Mouse (Mus musculus) heart, adult 2 months (tissue): Measurements from ENCODE around the gene Relch. TPM values are rescaled to one million over a fixed set of nuclear protein-coding genes. Genes with fewer than 3 reads are reported as not detected.
"Not testable (repeated sequence)": the region's sequence is repeated elsewhere in the genome, so short reads cannot be mapped to it uniquely, and the experiment has no call there.

ENCODE experiments used
- DNase-seq, 2 experiments: peaks; one replicate each; pipeline ENCODE4 v3.0.0; 2021
- H3K27ac ChIP-seq: fragments of 200-600 bp; 2 replicates; pipeline ENCODE4 v1.8.1; 2022
- H3K27me3 ChIP-seq: fragments of 200-500 bp; 2 replicates; pipeline ENCODE4 v1.6.1; 2012; ENCODE audit warnings: mild to moderate bottlenecking, low read length, inconsistent platforms, mixed read lengths; ENCODE audit not compliant: control insufficient read depth, insufficient read depth
- H3K36me3 ChIP-seq: fragments of 200-500 bp; 2 replicates; pipeline ENCODE4 v1.6.1; 2012; ENCODE audit warnings: low read length, inconsistent platforms; ENCODE audit not compliant: control insufficient read depth, insufficient read depth
- H3K4me1 ChIP-seq: fragments of 200-500 bp; 2 replicates; pipeline ENCODE4 v1.6.1; 2011; ENCODE audit warnings: low read length; ENCODE audit not compliant: control insufficient read depth, insufficient read depth
- H3K4me3 ChIP-seq: fragments of 200-600 bp; 2 replicates; pipeline ENCODE4 v1.8.1; 2022
- H3K79me2 ChIP-seq: fragments of 200-500 bp; replicated peaks from 2 replicates; pipeline ENCODE4 v1.6.1; 2012; ENCODE audit warnings: mild to moderate bottlenecking, inconsistent platforms, low read length, moderate library complexity, mixed read lengths; ENCODE audit not compliant: control insufficient read depth, insufficient read depth
- H3K9ac ChIP-seq: fragments of 200-500 bp; 2 replicates; pipeline ENCODE4 v1.6.1; 2012; ENCODE audit warnings: low read depth, mild to moderate bottlenecking, control low read depth, inconsistent platforms, low read length, mixed read lengths
- CTCF ChIP-seq: fragments of 200-600 bp; IDR thresholded peaks from 2 replicates; pipeline ENCODE4 v1.8.1; 2022; ENCODE audit warnings: antibody characterized with exemption, mild to moderate bottlenecking, moderate library complexity
- EP300 ChIP-seq: fragments of 200-500 bp; IDR thresholded peaks from 2 replicates; pipeline ENCODE4 v1.6.1; 2011; ENCODE audit warnings: low read depth, low read length, control low read depth; ENCODE audit not compliant: insufficient read depth
- POLR2A ChIP-seq: fragments of 200-500 bp; IDR thresholded peaks from 2 replicates; pipeline ENCODE4 v1.6.1; 2011; ENCODE audit warnings: mild to moderate bottlenecking, low read depth, low read length, control low read depth; ENCODE audit not compliant: insufficient read depth
- whole genome bisulfite sequencing: fragments of 180-500 bp; shearing (Covaris S2); methylation state at CpG from one replicate; pipeline ENCODE4 v1.1.7; 2018; 5-methylcytosine and 5-hydroxymethylcytosine counted together
- intact Hi-C: fragments of 180-260 bp; cut with DNase I; formaldehyde crosslinking; loops from one replicate; pipeline ENCODE4 v1.15.1; 2025
- polyA plus RNA-seq: library from polyadenylated mRNA; depleted of rRNA; stranded (reverse); fragments of >200 nt; gene quantifications from 2 replicates; pipeline ENCODE4 v1.2.3, GENCODE M21; 2012
- total RNA-seq, 2 experiments: library from RNA; stranded (reverse); gene quantifications; 2 replicates each; pipeline ENCODE4 v1.2.3; 2021

The Relch gene
- total and polyA plus RNA-seq, 3 experiments = 8.4 to 21.6 (median 18.9) TPM

DNA sequence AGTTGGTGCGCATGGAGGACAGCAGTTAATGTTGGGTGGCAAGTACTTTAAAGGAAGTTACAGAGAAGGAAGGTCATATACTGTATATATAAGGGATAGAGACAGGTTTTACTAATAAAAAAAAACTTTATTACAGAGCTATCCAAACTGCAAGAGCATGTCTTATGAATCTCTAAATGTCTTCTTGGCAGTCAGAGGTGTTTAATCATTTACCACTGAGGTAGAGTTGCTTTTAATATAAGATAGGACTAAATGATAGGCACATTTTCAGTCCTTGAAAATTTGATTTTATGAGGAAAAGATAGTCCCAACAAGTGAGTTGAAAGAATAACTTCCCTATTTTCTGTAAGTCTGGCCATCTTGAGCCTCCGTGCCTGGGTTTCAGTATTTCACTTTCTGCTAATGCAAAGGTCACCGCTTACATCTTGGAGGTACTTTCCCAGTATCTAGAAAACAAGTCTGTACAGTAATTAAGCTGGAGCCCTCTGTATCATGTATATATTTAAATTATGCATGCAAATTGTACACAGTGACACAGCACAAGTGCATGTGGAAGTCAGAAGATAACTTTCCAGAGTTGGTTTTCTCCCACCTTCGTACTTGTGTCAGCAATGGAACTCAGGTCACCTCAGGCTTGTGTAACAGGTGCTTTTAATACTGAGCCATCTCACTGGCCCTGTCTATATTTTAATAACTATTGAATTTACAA lies 84.6 kb downstream of the Relch start:
- Histone ChIP-seq H3K27ac (no peak overlapping the region), H3K79me2 (no peaks in the 10 kb centered on the region), H3K4me3 (no peak overlapping the region), H3K4me1 (no peaks in the 10 kb centered on the region), H3K27me3 (no peaks in the 10 kb centered on the region), H3K36me3 (peaks cover 4% of the 10 kb centered on the region), H3K9ac (no peak overlapping the region)
- intact Hi-C loops = loop anchor here (10.0 kb wide), 1 partner anchor 287 kb away; no protein-coding TSS in a partner anchor
- 92% methylated on average over 4 of the region's 4 CpGs for WGBS
- no peak for DNase-seq
- TF ChIP-seq CTCF (no peak), EP300 (no peak), POLR2A (no peak)

DNA sequence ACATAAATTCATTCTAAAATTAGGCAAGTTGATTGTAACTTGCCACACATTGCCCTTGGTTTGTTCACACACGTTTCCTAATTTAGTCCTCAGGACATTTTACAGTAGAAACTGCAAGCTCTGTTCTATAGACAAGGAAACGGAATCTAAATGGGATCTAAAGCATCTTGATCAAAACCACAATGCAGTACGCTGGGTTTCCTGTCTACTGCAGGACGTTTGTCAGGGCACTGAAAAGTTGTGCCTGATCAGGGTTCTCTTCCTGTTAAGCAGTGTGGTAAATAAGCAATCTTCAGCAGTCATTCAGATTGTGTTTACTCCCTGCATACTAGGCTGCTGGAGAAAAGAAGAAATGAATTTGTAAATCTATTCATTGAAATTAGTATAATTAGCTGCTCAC lies 88.5 kb downstream of the Relch start:
- TF ChIP-seq CTCF (no peak), EP300 (no peak), POLR2A (no peak)
- no peak overlapping the region for H3K4me3 ChIP-seq
- H3K79me2 ChIP-seq = no peaks in the 10 kb centered on the region
- H3K4me1 ChIP-seq = no peaks in the 10 kb centered on the region
- no peak overlapping the region for H3K9ac ChIP-seq
- H3K36me3 ChIP-seq = no peaks in the 10 kb centered on the region; the same call in 1 of the 2 replicates
- 71% methylated on average over 4 of the region's 4 CpGs for WGBS
- intact Hi-C loops = no loop called here
- no peaks in the 10 kb centered on the region for H3K27me3 ChIP-seq
- DNase-seq = no peak
- no peak overlapping the region for H3K27ac ChIP-seq

DNA sequence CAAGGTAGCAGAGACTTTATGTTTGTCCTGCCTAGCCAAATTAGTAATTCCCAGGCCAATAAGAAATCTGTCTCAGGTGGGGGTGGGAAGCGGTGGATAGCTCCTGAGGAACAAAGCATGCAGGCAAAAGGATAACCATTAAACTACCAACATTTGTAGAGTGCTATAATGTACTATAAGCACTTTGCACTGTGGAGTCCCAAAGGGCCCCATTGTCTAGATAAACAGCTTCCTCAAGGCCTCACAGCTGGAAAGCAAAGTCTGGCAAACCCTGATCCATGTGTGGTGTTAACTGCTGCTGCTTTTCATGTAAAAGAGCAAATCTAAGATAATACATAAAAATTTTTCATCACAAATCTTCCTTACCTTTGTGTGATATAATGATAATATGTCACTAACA lies 89.3 kb downstream of the Relch start:
- intact Hi-C loops = no loop called here
- no peaks in the 10 kb centered on the region for H3K4me1 ChIP-seq
- TF ChIP-seq EP300 (no peak), POLR2A (no peak), CTCF (no peak)

DNA sequence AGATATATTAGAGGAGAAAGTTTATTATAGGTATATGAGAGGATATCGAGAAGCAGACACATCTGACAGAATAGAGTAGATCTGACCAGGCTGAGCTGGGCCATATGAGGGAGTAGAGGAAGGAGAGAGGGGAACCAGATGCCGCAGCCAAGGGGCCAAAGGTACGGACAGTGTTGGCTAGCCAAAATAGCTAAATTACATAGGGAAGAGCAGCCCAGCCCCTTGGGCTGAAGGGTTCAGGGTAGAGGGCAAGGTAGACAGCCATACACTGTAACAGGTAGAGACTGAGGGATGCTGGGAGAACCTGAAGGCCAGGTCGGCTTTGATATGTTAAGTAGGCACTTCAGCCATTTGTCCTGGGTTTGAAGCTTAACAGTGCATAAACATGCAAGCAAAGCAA lies 95.1 kb downstream of the Relch start:
- Histone ChIP-seq H3K4me1 (no peaks in the 10 kb centered on the region), H3K27ac (no peak overlapping the region), H3K36me3 (no peaks in the 10 kb centered on the region), H3K79me2 (no peaks in the 10 kb centered on the region), H3K27me3 (no peaks in the 10 kb centered on the region), H3K4me3 (no peak overlapping the region), H3K9ac (no peak overlapping the region)
- TF ChIP-seq EP300 = no peak
- no peak for TF ChIP-seq POLR2A
- TF ChIP-seq CTCF = no peak
- intact Hi-C loops = no loop called here
- 96% methylated on average over 4 of the region's 4 CpGs for WGBS
- no peak for DNase-seq

More for the DNA sequence above, 89.3 kb downstream of the Relch start:
- Histone ChIP-seq H3K36me3 (no peaks in the 10 kb centered on the region; the same call in 1 of the 2 replicates), H3K27ac (no peak overlapping the region), H3K27me3 (no peaks in the 10 kb centered on the region), H3K9ac (no peak overlapping the region), H3K4me3 (no peak overlapping the region), H3K79me2 (no peaks in the 10 kb centered on the region)
- WGBS = 85% methylated on average over 1 of the region's 1 CpGs
- no peak for DNase-seq

DNA sequence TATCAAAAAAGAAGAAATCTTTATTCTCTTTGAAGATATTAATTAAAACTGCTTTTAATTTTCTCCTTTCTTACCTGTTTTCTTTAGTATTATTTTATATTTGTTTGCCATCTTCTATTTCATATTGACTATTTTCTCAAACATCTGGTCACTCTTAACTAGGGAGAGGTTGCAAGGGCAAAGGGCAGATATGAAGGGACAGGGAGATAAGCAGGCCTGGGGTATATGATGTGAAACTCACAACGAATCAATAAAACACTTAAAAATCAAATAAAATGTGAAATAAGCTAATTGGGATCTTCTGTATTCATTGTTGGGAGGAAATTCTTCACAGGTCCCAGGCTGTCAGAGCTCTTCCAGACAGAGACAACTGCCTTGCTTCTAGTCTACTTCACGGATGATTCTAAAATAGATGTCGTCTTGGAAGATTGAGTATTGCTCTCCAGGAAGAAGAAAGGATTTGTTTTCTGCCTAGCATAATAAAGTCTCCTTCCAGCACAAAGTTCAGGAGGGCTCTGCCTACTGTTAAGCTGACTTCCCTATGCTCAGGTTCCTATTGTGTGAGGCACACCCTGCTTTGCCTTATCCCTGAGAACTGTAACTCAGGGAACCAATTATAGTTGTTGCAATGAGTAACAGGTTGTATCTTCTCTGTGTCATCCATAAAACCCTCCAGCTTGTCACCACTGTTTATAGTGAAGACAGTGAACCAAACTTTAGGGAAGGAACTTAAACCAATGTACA lies 95.9 kb downstream of the Relch start:
- DNase-seq = no peak
- Histone ChIP-seq H3K27me3 (no peaks in the 10 kb centered on the region), H3K4me3 (no peak overlapping the region), H3K9ac (no peak overlapping the region), H3K4me1 (no peaks in the 10 kb centered on the region), H3K36me3 (no peaks in the 10 kb centered on the region), H3K79me2 (no peaks in the 10 kb centered on the region), H3K27ac (no peak overlapping the region)
- WGBS = 75% methylated on average over 3 of the region's 3 CpGs
- intact Hi-C loops = no loop called here
- TF ChIP-seq POLR2A = no peak

DNA sequence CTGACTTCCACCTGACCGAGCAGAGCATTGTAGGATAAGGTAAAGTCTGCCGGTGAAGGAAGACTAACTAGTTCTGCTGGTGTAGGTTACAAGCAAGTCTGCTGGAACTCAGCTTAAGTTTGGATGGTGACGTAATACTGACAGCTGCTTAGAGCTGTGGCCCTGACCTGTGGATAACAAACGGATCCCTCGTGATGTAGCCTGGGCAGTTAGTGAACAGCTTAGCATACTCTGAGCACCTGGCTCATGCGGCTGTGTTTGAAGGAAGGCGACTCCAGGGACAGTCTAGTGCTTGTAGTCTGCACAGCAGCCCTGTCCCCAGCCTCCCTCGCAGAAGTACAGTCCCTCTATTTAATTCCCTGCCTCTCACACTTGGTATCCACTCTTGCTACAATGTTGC lies 101.9 kb downstream of the Relch start:
- Histone ChIP-seq H3K27me3 (no peaks in the 10 kb centered on the region), H3K36me3 (no peaks in the 10 kb centered on the region), H3K27ac (no peak overlapping the region), H3K4me1 (no peaks in the 10 kb centered on the region), H3K9ac (no peak overlapping the region), H3K4me3 (no peak overlapping the region), H3K79me2 (no peaks in the 10 kb centered on the region)
- intact Hi-C loops = no loop called here
- 67% methylated on average over 8 of the region's 8 CpGs for WGBS
- TF ChIP-seq POLR2A (no peak), EP300 (no peak), CTCF (no peak)
- no peak for DNase-seq

DNA sequence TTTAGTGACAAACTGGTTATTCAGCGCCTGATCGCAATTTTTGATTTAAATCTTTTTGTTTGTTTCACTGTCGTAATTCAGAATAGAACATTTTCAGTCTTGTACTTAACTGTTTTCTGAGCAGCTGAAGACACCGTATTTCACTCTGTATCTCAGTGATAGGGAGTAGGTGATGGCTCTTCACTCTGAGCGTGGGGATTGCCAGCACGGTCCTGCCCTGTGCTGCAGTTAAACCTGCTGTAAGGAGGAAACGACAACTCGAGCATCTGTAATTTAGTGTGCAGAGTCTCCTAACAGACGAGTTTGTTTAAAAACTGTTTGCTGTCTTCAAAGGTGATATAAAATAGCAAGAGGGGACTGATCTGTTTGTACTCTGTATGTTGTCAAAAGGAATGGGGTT lies 102.4 kb downstream of the Relch start:
- 87% methylated on average over 9 of the region's 9 CpGs for WGBS
- H3K36me3 ChIP-seq, H3K27ac ChIP-seq, H3K27me3 ChIP-seq, H3K9ac ChIP-seq, H3K79me2 ChIP-seq, intact Hi-C loops, DNase-seq, H3K4me3 ChIP-seq, H3K4me1 ChIP-seq: not testable (repeated sequence)
